Mouse (Mus musculus): ENCODE data around the gene Krt78.

- TF ChIP-seq POLR2A (IDR thresholded peaks at IDR 0.05; ENCODE audit: low read depth, low read length) (no peak), CTCF (IDR thresholded peaks at IDR 0.05; ENCODE audit: borderline replicate concordance, insufficient read depth, low read length) (no peak)
Measured at GRCm38 (mm10) chr15:101966808-101967207, 12.7 kb upstream of the Krt78 start.

All from embryonic fibroblast, embryonic 13.5 days (primary cell).